Mouse (Mus musculus) C2C12 (cell line): ENCODE results near the gene Dpy19l3.

Experiments used
- CTCF ChIP-seq: IDR thresholded peaks from one replicate; pipeline ENCODE4 v1.5.1; 2011; ENCODE audit not compliant: control insufficient read depth, insufficient read depth, insufficient read length
- MAX ChIP-seq: IDR thresholded peaks from one replicate; pipeline ENCODE4 v1.6.1; 2011; ENCODE audit warnings: mild to moderate bottlenecking, control low read depth
- MYOD1 ChIP-seq: IDR thresholded peaks from one replicate; pipeline ENCODE4 v1.6.1; 2011; ENCODE audit warnings: low read depth; ENCODE audit not compliant: control insufficient read depth, insufficient read length
- MYOG ChIP-seq: IDR thresholded peaks from one replicate; pipeline ENCODE4 v1.6.1; 2011; ENCODE audit not compliant: control insufficient read depth, insufficient read length; ENCODE audit errors: extremely low read depth
- USF1 ChIP-seq: IDR thresholded peaks from one replicate; pipeline ENCODE4 v1.6.1; 2011; ENCODE audit warnings: low read depth, mild to moderate bottlenecking, control low read depth, moderate library complexity

DNA sequence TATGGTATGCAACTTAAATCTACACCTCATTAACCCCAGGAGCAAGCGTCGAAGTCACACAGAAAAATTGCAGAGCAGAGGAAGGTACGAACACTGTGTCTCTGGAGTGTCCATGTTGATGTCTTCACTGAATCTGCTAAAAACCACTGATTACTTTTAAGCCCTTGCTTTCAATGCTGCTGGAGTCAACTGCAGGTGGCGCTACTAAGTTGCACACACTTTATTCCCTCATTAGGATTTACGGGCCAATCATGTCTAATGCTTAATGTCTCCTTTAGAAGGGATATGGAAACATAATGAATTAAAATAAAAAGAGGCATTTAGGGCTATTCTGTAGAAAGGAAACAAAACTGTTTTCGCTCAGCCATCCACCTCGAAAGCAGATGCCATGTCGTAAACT, 35.9 kb upstream of the Dpy19l3 start:
- TF ChIP-seq CTCF (no peak), MYOG (no peak), USF1 (no peak), MYOD1 (no peak), MAX (no peak)
